9 mouse cellular contexts compared by ENCODE assay signal in the genomic region with DNA sequence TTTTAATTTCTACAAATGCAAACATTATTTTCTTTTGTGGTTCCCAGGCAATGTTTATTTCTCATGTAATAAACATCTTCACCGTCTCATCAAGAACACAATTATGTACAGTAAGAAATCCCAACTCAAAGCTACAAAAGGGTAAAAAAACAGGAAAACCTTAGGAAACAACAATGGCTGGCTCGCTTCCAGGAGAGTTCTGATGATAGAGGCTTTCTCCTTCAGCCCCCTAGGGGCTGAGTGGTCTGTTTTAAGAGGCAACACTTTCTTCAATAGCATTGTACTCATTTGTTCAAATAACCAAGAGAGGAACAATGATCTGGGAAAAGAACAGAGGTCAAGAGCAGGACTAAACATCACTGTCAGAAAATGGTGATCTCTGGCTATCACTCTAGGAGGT.
A peak's percentile ranks its signal among the peaks of the same experiment; 100 is the strongest.
DNase-seq lines count a peak whose midpoint lies in the region; ATAC-seq and TF ChIP-seq lines count a peak whose summit lies in the region.
"Had no signal": no experiment of that assay in that cellular context is flagged by ENCODE, and none has a peak within 500 bp of the region (broad histone marks: within the 10 kb centered on the region; RNA-seq: fewer than 3 reads in every experiment).

No protein-coding gene starts in this region.

- H3K4me3 ChIP-seq in intestine, postnatal 0 days (ENCODE audit: low read depth, low read length), result no peak overlapping the region
- H3K4me3 ChIP-seq in intestine, embryonic 16.5 days (ENCODE audit: low read length), result no peak overlapping the region
- no peak overlapping the region for H3K4me3 ChIP-seq in kidney, embryonic 16.5 days (ENCODE audit: low read length)
- no peak overlapping the region for H3K4me3 ChIP-seq in hindbrain, embryonic 13.5 days
- H3K4me3 ChIP-seq: heart, embryonic 13.5 days; lung, embryonic 15.5 days had no signal

- ATAC-seq in intestine, postnatal 0 days, result no peak
- ATAC-seq in intestine, embryonic 16.5 days, result no peak
- ATAC-seq in kidney, embryonic 16.5 days (ENCODE audit: low FRiP score, low TSS enrichment), result no peak
- ATAC-seq in hindbrain, embryonic 13.5 days (ENCODE audit: low FRiP score), result no peak

- intact Hi-C loops in gastrocnemius, postnatal 14 days (cut with DNase I; ENCODE audit: low total_unique reads), result no loop called here

- H3K27me3 ChIP-seq in intestine, postnatal 0 days (replicated peaks; ENCODE audit: control insufficient read depth, insufficient read depth, low read length), result no peaks in the 10 kb centered on the region
- no peaks in the 10 kb centered on the region for H3K27me3 ChIP-seq in intestine, embryonic 16.5 days (replicated peaks; ENCODE audit: control insufficient read depth, insufficient read depth, low read length)
- no peaks in the 10 kb centered on the region for H3K27me3 ChIP-seq in kidney, embryonic 16.5 days (ENCODE audit: insufficient read depth, low read length)
- no peaks in the 10 kb centered on the region for H3K27me3 ChIP-seq in hindbrain, embryonic 13.5 days
- H3K27me3 ChIP-seq: heart, embryonic 13.5 days; lung, embryonic 15.5 days had no signal

- WGBS in intestine, postnatal 0 days, result 71% methylated on average over 2 of the region's 2 CpGs
- WGBS in intestine, embryonic 16.5 days, result 65% methylated on average over 2 of the region's 2 CpGs
- 63% methylated on average over 2 of the region's 2 CpGs for WGBS in kidney, embryonic 16.5 days
- WGBS in hindbrain, embryonic 13.5 days, result 59% methylated on average over 2 of the region's 2 CpGs

- no peaks in the 10 kb centered on the region for H3K36me3 ChIP-seq in intestine, postnatal 0 days (ENCODE audit: control insufficient read depth, insufficient read depth)
- H3K36me3 ChIP-seq in intestine, embryonic 16.5 days (ENCODE audit: control insufficient read depth, insufficient read depth, low read length), result no peaks in the 10 kb centered on the region
- H3K36me3 ChIP-seq in kidney, embryonic 16.5 days (ENCODE audit: insufficient read depth, low read length), result no peaks in the 10 kb centered on the region
- no peaks in the 10 kb centered on the region for H3K36me3 ChIP-seq in hindbrain, embryonic 13.5 days
- H3K36me3 ChIP-seq: heart, embryonic 13.5 days; lung, embryonic 15.5 days had no signal

- no peaks in the 10 kb centered on the region for H3K4me1 ChIP-seq in intestine, postnatal 0 days (replicated peaks; ENCODE audit: control insufficient read depth, insufficient read depth, low read length)
- H3K4me1 ChIP-seq in intestine, embryonic 16.5 days (ENCODE audit: control insufficient read depth, insufficient read depth, low read length), result no peaks in the 10 kb centered on the region
- H3K4me1 ChIP-seq in kidney, embryonic 16.5 days (ENCODE audit: insufficient read depth, low read length), result peaks cover 4% of the 10 kb centered on the region
- peaks cover 15% of the 10 kb centered on the region for H3K4me1 ChIP-seq in hindbrain, embryonic 13.5 days (replicated peaks)
- H3K4me1 ChIP-seq: heart, embryonic 13.5 days; lung, embryonic 15.5 days had no signal

- no peak overlapping the region for H3K9ac ChIP-seq in intestine, postnatal 0 days (ENCODE audit: low read depth, low read length)
- H3K9ac ChIP-seq in intestine, embryonic 16.5 days (ENCODE audit: low read depth, low read length), result no peak overlapping the region
- no peak overlapping the region for H3K9ac ChIP-seq in kidney, embryonic 16.5 days (replicated peaks; ENCODE audit: low read length)
- H3K9ac ChIP-seq in hindbrain, embryonic 13.5 days, result no peak overlapping the region
- H3K9ac ChIP-seq: heart, embryonic 13.5 days; lung, embryonic 15.5 days had no signal

- TF ChIP-seq CTCF in intestine, postnatal 0 days (IDR thresholded peaks at IDR 0.05; ENCODE audit: low read depth), result 0 out of 2 replicates have a peak, but pooled peaks have one; percentile 9

- peak; percentile 64 for DNase-seq in adrenal gland, postnatal 14 days
- DNase-seq in gastrocnemius, postnatal 14 days, result peak; percentile 49
- DNase-seq in ovary, adult 18-20 months (ENCODE audit: low spot score), result no peak

- H3K27ac ChIP-seq in intestine, postnatal 0 days (ENCODE audit: low read depth, low read length), result no peak overlapping the region
- H3K27ac ChIP-seq in intestine, embryonic 16.5 days (ENCODE audit: low read length), result no peak overlapping the region
- H3K27ac ChIP-seq in kidney, embryonic 16.5 days (ENCODE audit: low read length), result peak overlapping the region; percentile 56; the same call in 1 of the 2 replicates
- no peak overlapping the region for H3K27ac ChIP-seq in hindbrain, embryonic 13.5 days
- H3K27ac ChIP-seq: heart, embryonic 13.5 days; lung, embryonic 15.5 days had no signal

- H3K4me2 ChIP-seq in intestine, postnatal 0 days (replicated peaks; ENCODE audit: low read depth), result no peak overlapping the region
- no peak overlapping the region for H3K4me2 ChIP-seq in intestine, embryonic 16.5 days (ENCODE audit: low read depth, low read length)
- H3K4me2 ChIP-seq in kidney, embryonic 16.5 days (replicated peaks; ENCODE audit: low read depth, low read length), result no peak overlapping the region
- no peak overlapping the region for H3K4me2 ChIP-seq in hindbrain, embryonic 13.5 days
- H3K4me2 ChIP-seq: heart, embryonic 13.5 days; lung, embryonic 15.5 days had no signal

- H3K9me3 ChIP-seq in intestine, postnatal 0 days (ENCODE audit: control insufficient read depth), result no peaks in the 10 kb centered on the region
- no peaks in the 10 kb centered on the region for H3K9me3 ChIP-seq in intestine, embryonic 16.5 days (ENCODE audit: control insufficient read depth, low read length)
- no peaks in the 10 kb centered on the region for H3K9me3 ChIP-seq in kidney, embryonic 16.5 days (ENCODE audit: low read length)
- no peaks in the 10 kb centered on the region for H3K9me3 ChIP-seq in hindbrain, embryonic 13.5 days
- H3K9me3 ChIP-seq: heart, embryonic 13.5 days; lung, embryonic 15.5 days had no signal
